ENCODE assay signal across 13 mouse cellular contexts in the genomic region with DNA sequence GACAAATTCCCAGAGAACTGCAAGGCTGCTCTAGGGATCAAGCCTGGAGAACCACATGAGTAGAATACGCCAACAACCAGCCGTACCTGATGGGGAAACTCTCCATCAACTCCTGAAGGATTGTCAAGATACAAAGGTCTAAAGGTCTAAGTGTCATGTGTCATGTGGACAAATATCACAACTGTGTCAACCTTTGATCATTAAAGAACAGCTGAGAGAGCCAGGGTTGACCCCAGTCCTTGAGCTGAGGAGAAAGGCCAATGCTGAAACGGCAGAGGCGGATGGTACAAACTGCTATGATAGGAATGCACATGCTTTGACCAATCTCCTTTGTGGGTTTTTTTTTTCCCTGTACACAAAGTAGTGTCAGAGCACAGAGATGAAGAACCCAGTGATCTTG.
"Had no signal": no experiment of that assay in that cellular context is flagged by ENCODE, and none has a peak within 500 bp of the region (broad histone marks: within the 10 kb centered on the region; RNA-seq: fewer than 3 reads in every experiment).

No protein-coding gene starts in this region.

- ATAC-seq: hindbrain, embryonic 16.5 days; inflammation-experienced regulatory T-cells, adult 6 months; midbrain, embryonic 16.5 days had no signal

- H3K27ac ChIP-seq: left cerebral cortex, adult 2 months; limb, embryonic 10.5 days; liver, embryonic 15.5 days; lung, embryonic 15.5 days; midbrain, embryonic 12.5 days; neural tube, embryonic 13.5 days; stomach, postnatal 0 days had no signal

- H3K9me3 ChIP-seq: limb, embryonic 10.5 days; liver, embryonic 15.5 days; lung, embryonic 15.5 days; midbrain, embryonic 12.5 days; neural tube, embryonic 13.5 days had no signal

- H3K36me3 ChIP-seq: limb, embryonic 10.5 days; liver, embryonic 15.5 days; lung, embryonic 15.5 days; midbrain, embryonic 12.5 days; neural tube, embryonic 13.5 days had no signal

- DNase-seq: right cerebral cortex, adult 18-20 months; right cerebral cortex, postnatal 25 days; thymus, postnatal 4 days had no signal

- H3K9ac ChIP-seq: liver, embryonic 15.5 days; lung, embryonic 15.5 days; midbrain, embryonic 12.5 days; neural tube, embryonic 13.5 days had no signal

- H3K4me3 ChIP-seq: left cerebral cortex, adult 2 months; limb, embryonic 10.5 days; liver, embryonic 15.5 days; lung, embryonic 15.5 days; midbrain, embryonic 12.5 days; neural tube, embryonic 13.5 days had no signal

- H3K4me2 ChIP-seq: liver, embryonic 15.5 days; lung, embryonic 15.5 days; midbrain, embryonic 12.5 days; neural tube, embryonic 13.5 days had no signal

- H3K27me3 ChIP-seq: liver, embryonic 15.5 days; lung, embryonic 15.5 days; midbrain, embryonic 12.5 days; neural tube, embryonic 13.5 days had no signal
